Mouse (Mus musculus) right cerebral cortex, postnatal 36 days (tissue): ENCODE data around the gene Gm3233.
"Not testable (repeated sequence)": the region's sequence is repeated elsewhere in the genome, so short reads cannot be mapped to it uniquely, and the experiment has no call there.

Experiments
- DNase-seq, 2 experiments: peaks; one replicate each; pipeline ENCODE4 v3.0.0; 2022; ENCODE audit warnings: low spot score in 2 of 2, mixed read lengths in 1 of 2

The Gm3233 gene

GRCm38 (mm10) chr10:77759582-77759981 is at the start of gene Gm3233:
Gene Gm3233, minus strand, starts transcription at chr10:77759682.
- not testable (repeated sequence) for DNase-seq

- DNase-seq: no peak
Observed at GRCm38 (mm10) chr10:77804095-77804494, 44.6 kb upstream of the Gm3233 start.

- DNase-seq: no peak
Observed at GRCm38 (mm10) chr10:77798921-77799508, 39.5 kb upstream of the Gm3233 start, which contains the start of gene Gm19668. Gene Gm19668, minus strand, starts transcription at chr10:77799133.

GRCm38 (mm10) chr10:77798164-77798920 is 38.9 kb upstream of the Gm3233 start:
- DNase-seq: not testable (repeated sequence)

- DNase-seq: no peak
Observed at GRCm38 (mm10) chr10:77797677-77798076, 38.2 kb upstream of the Gm3233 start.

- DNase-seq: no peak
Observed at GRCm38 (mm10) chr10:77794976-77795375, 35.5 kb upstream of the Gm3233 start, which contains the start of gene Gm9639. Gene Gm9639, minus strand, starts transcription at chr10:77795076.

GRCm38 (mm10) chr10:77788621-77789020 is 29.1 kb upstream of the Gm3233 start:
- DNase-seq: no peak

GRCm38 (mm10) chr10:77787876-77788275 is 28.4 kb upstream of the Gm3233 start, which contains the start of gene Gm7137:
Gene Gm7137, minus strand, starts transcription at chr10:77788200.
- DNase-seq: not testable (repeated sequence)

- DNase-seq: not testable (repeated sequence)
Observed at GRCm38 (mm10) chr10:77783396-77783795, 23.9 kb upstream of the Gm3233 start.

GRCm38 (mm10) chr10:77782442-77782841 is 23.0 kb upstream of the Gm3233 start, which contains the start of gene Gm3250:
Gene Gm3250, minus strand, starts transcription at chr10:77782542.
- DNase-seq: not testable (repeated sequence)

GRCm38 (mm10) chr10:77776844-77777243 is 17.4 kb upstream of the Gm3233 start, which contains the start of gene Gm7138:
Gene Gm7138, minus strand, starts transcription at chr10:77776944.
- DNase-seq: not testable (repeated sequence)

GRCm38 (mm10) chr10:77772142-77772541 is 12.7 kb upstream of the Gm3233 start:
- DNase-seq: not testable (repeated sequence)

- DNase-seq: not testable (repeated sequence)
Observed at GRCm38 (mm10) chr10:77771225-77771624, 11.7 kb upstream of the Gm3233 start, which contains the start of gene Gm3238. Gene Gm3238, minus strand, starts transcription at chr10:77771325.

GRCm38 (mm10) chr10:77769727-77770126 is 10.2 kb upstream of the Gm3233 start:
- no peak for DNase-seq

GRCm38 (mm10) chr10:77753448-77753847 is 6.0 kb downstream of the Gm3233 start:
- no peak for DNase-seq

- DNase-seq: not testable (repeated sequence)
Observed at GRCm38 (mm10) chr10:77752312-77752711, 7.2 kb downstream of the Gm3233 start.

GRCm38 (mm10) chr10:77751254-77751653 is 8.2 kb downstream of the Gm3233 start, which contains the start of gene Gm9736:
Gene Gm9736, minus strand, starts transcription at chr10:77751354.
- DNase-seq: not testable (repeated sequence)

- not testable (repeated sequence) for DNase-seq
Observed at GRCm38 (mm10) chr10:77750686-77751085, 8.8 kb downstream of the Gm3233 start.

- not testable (repeated sequence) for DNase-seq
Observed at GRCm38 (mm10) chr10:77741924-77742688, 17.4 kb downstream of the Gm3233 start, which contains the start of gene Gm18596. Gene Gm18596, minus strand, starts transcription at chr10:77742638.

- DNase-seq: no peak
Observed at GRCm38 (mm10) chr10:77738929-77739328, 20.6 kb downstream of the Gm3233 start.

GRCm38 (mm10) chr10:77735928-77736327 is 23.6 kb downstream of the Gm3233 start:
- no peak for DNase-seq

GRCm38 (mm10) chr10:77729241-77729640 is 30.2 kb downstream of the Gm3233 start:
- no peak for DNase-seq
